Mouse (Mus musculus): ENCODE measurements at regions not wholly inside any gene's neighbourhood (a gene's known extent, or its start where the extent isn't known, plus 50 kb on each side); places are given as distances from the start of the nearest gene placed in this dataset.
A peak's percentile ranks its signal among the peaks of the same experiment; 100 is the strongest.

DNA sequence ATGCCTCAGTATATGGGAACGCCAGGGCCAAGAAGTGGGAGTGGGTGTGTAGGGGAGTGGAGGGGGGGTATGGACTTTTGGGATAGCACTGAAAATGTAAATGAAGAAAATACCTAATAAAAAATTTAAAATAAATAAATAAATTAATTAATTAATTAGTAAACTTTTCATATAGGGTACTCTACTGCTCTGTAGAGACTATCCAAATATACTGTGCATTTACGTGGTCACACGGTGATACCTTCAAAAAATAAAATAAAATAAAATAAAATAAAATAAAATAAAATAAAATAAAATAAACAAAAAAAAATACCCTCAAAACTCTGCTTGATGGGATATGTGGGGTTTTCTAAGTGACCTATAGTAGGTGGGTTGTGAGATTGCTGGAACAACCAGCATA, 479.2 kb upstream of the Atp2b1 start:
- DNase-seq (ENCODE audit: low read depth, low spot score): no peak

DNA sequence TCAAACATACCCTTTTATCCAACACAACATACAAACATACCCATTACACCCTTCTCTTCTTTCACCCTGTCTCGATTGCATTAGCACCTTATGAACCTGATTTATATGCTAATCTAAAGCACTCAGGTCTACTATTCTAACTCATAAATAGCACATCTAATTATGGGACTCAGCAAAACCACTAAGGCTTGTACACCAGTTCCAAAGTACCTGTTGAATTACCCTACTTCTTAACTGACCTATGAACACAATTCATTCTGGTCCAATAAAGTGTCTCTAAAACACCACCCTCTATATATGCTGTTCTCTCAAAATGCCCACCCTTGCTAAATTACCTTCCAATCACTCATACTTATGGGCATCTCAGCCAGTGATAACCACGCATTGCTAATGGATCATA, 452.7 kb upstream of the Atp2b1 start:
- no peak for DNase-seq (ENCODE audit: low read depth, low spot score)

DNA sequence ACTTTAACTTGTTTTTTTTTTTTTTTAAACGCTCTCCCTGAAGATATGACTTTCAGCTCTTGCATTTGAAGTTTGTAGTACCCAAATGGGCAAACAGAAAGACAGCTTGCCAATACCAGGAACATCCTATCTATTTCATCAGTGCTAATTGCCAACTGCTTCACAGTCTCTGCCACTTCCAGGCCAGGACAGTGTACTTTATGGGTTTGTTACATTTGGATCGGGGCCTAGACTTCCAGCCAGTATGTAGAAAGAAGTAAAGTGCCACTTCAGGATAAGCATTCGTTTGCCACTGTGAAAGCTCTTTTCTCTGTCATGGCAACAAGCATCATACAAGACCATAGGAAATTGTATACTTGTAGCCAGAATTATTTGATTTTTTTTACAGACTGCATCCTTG, 439.6 kb upstream of the Atp2b1 start:
- DNase-seq (ENCODE audit: low read depth, low spot score): no peak

GRCm38 (mm10) chr10:98485751-98486681, 428.2 kb upstream of the Atp2b1 start:
- no peak for DNase-seq (ENCODE audit: low read depth, low spot score)

DNA sequence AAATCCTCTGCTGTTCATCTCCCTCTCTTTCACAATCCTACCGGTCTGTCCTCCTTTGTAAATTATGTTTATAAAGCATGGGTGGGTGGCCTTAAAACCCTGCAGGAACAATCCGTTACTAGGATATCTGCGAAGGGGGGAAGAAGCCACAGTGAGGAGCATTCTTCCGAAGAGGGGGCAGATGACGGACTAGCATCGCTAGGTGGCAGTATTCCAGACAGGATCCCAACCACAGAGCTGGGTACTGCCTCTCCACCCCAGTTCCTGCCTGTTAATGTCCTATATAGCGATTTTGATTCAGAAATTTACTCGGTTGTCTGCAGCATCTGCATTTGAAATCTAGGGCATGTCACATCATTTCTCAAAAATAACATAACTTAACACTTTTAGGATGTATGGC, 419.9 kb upstream of the Atp2b1 start:
- DNase-seq (ENCODE audit: low read depth, low spot score): peak; percentile 60

- DNase-seq (ENCODE audit: low read depth, low spot score): no peak
These were observed 418.0 kb upstream of the Atp2b1 start for GRCm38 (mm10) chr10:98496254-98496653.

DNA sequence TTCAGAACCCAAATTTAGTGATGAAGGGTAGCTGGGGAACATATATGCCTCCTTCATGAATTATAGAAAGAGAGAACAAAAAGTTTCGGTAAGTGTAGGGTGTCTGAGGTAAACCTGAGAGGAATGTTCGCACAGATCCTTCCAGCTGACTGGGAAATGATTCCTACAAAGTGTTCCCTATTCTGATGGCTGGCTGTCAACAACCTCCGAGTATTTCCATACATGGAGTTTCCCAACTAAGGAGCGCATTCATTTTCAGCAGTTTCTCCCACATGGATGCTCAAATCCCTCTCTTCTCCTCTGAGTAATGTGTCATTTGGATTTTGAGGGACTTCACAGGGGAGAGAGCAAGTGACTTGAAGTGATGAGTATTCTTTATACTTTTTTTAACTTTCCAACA, 413.9 kb upstream of the Atp2b1 start:
- no peak for DNase-seq (ENCODE audit: low read depth, low spot score)

DNA sequence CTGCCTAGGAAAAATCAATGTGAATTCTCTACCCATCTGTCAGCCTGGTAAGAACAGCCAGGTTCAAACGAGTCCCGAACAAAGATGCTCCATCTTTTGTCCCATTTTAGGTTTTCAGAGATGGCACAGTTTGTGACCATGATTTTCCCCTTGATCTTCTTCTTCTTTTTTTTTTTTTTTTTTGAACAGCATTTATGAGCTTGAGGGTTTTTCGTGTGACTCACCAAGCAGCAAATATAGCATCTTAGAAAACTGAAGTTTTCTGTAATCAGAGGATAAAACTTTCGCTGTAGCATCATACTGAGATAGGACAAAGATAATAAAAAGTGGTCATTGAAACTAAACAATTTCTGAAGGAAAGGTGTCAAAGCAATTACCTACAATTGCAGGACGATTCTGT, 412.6 kb upstream of the Atp2b1 start:
- no peak for DNase-seq (ENCODE audit: low read depth, low spot score)

- DNase-seq (ENCODE audit: low read depth, low spot score): no peak
These were observed 409.7 kb upstream of the Atp2b1 start for GRCm38 (mm10) chr10:98504524-98504923.

DNA sequence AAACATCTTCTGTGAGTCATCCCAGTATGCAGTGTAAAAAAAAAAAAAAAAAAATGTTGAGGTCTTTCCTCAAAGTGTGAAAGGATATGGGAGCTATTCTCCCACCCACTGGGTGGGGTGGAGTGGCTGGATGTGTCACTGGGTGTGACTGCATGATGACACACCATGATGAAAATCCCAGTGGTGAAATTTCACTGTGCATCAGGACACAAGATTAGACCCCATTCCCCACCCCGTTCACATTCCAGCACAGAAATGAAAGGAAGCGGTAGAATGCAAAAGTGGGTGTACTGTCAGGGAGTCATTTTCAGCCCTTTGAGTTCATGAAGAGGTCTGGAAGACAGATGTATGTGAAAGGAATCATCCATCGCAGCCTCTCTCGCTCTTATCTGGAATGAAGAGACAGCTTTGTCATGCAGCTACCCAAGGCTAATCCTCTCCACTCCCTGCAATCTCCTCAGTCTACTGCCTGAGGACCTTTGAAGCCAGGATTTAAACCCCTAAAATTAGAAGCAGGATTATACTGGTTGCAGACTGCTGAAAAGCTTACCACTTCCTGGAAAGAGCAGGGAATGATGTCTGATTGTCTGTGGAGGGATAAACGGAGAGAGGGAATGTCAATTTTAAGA, 405.6 kb upstream of the Atp2b1 start:
- peak; percentile 76 for DNase-seq (ENCODE audit: low read depth, low spot score)

- no peak for DNase-seq (ENCODE audit: low read depth, low spot score)
These were observed 399.4 kb upstream of the Atp2b1 start for GRCm38 (mm10) chr10:98514836-98515235.

GRCm38 (mm10) chr10:98517609-98518008, 396.6 kb upstream of the Atp2b1 start:
- no peak for DNase-seq (ENCODE audit: low read depth, low spot score)

- no peak for DNase-seq (ENCODE audit: low read depth, low spot score)
These were observed 384.6 kb upstream of the Atp2b1 start for GRCm38 (mm10) chr10:98529565-98529964.

GRCm38 (mm10) chr10:98531425-98531824, 382.8 kb upstream of the Atp2b1 start:
- DNase-seq (ENCODE audit: low read depth, low spot score): no peak

DNA sequence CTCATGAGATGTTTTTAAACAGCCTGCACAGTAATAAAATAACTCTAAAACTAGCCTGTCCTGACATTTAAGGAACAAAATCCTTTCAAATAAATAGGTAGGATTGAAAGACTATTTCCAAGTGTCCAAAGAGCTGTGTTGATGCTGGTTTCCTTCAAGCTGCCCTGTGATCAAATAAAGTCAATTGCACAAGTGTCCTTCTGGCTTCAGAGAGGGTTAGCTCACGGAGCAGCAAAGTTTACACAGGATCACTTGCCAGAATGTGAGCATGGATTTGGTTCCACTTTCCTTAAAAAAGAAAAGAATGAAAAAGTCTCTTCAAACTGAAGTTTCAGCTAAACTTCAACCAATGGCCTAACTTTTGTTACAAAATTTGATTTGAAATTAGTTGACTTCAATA, 375.5 kb upstream of the Atp2b1 start:
- no peak for DNase-seq (ENCODE audit: low read depth, low spot score)

GRCm38 (mm10) chr10:98541062-98541461, 373.1 kb upstream of the Atp2b1 start:
- no peak for DNase-seq (ENCODE audit: low read depth, low spot score)

- DNase-seq (ENCODE audit: low read depth, low spot score): no peak
These were observed 372.1 kb upstream of the Atp2b1 start for GRCm38 (mm10) chr10:98542072-98542471.

- DNase-seq (ENCODE audit: low read depth, low spot score): no peak
These were observed 370.8 kb upstream of the Atp2b1 start for GRCm38 (mm10) chr10:98543253-98543997.

GRCm38 (mm10) chr10:98543998-98544349, 370.2 kb upstream of the Atp2b1 start:
- DNase-seq (ENCODE audit: low read depth, low spot score): no peak

GRCm38 (mm10) chr10:98554575-98554974, 359.6 kb upstream of the Atp2b1 start:
- DNase-seq (ENCODE audit: low read depth, low spot score): no peak

- no peak for DNase-seq (ENCODE audit: low read depth, low spot score)
These were observed 356.6 kb upstream of the Atp2b1 start for GRCm38 (mm10) chr10:98557470-98558060.

DNA sequence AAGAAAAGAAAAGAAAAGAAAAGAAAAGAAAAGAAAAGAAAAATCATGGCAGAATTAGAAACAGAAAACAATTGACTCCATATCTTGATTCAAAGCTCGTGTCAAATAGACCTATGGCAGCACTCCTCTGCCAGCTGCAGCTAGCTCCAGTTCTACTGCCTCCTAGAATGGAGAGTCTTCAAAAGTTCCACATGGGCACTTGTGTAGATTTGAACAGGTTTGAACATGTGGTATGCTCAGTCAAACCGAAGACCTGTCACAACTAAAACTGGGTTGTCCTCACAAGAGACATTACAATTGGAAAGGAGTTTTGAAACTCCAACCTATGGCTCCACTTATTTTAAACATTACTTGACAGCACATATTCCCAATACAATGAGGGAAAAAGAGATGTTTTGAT, 355.6 kb upstream of the Atp2b1 start:
- DNase-seq (ENCODE audit: low read depth, low spot score): no peak

Measured in retina, adult 2 months (tissue).